Mouse (Mus musculus): ENCODE results near the gene Emc8. TPM values are rescaled to one million over a fixed set of nuclear protein-coding genes. Genes with fewer than 3 reads are reported as not detected.

Emc8 gene
- total RNA-seq, 2 experiments from 2014 or later: 60.8 to 84.2 TPM

DNA sequence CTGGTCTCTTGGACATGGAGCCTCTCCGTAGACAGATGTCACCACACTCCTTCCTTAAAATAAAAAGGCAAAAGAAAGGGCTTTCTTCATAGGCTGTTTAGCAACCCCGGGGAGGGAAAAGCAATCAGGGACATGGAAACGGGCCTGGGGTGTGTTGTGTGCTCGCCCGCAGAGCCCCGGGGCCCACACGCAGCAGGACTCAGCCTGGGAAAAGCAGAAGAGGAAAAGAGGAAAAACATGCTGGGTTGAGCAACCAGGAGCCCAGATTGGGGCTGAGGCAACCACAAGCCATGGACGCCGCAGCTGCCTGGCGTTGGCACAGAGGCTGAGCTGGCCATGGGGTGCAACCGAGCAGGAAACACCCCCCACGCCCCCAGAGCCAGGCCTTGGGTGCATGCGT is 17.7 kb upstream of the Emc8 start:
- DNase-seq (ENCODE audit: low spot score in 2 of 2): no peak

- no peak for DNase-seq (ENCODE audit: low spot score in 2 of 2)
Measured at GRCm38 (mm10) chr8:120685591-120685990, 17.2 kb upstream of the Emc8 start.

GRCm38 (mm10) chr8:120685097-120685496 is 16.7 kb upstream of the Emc8 start:
- DNase-seq (ENCODE audit: low spot score in 2 of 2): peak in 1 of 2 experiments; percentile 57

DNA sequence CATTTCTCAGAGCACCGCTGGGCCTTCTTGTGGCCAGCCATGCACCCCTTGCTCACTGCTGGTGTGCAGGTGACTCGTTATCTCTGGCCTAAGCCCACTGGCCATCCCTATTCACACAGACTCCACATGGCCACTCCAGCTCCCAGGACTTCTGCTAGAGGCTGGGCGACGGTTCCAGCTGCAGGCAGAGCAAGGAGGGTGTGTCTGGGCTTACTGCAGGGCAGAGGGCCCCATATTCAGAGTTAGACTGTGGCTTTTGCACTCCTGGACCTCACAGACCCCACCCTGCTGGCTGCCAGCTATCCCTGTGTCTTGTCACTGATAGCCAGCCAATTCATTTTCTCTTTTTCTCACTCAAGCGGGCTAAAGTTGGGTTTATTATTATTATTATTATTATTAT is 15.7 kb upstream of the Emc8 start:
- no peak for DNase-seq (ENCODE audit: low spot score in 2 of 2)

DNA sequence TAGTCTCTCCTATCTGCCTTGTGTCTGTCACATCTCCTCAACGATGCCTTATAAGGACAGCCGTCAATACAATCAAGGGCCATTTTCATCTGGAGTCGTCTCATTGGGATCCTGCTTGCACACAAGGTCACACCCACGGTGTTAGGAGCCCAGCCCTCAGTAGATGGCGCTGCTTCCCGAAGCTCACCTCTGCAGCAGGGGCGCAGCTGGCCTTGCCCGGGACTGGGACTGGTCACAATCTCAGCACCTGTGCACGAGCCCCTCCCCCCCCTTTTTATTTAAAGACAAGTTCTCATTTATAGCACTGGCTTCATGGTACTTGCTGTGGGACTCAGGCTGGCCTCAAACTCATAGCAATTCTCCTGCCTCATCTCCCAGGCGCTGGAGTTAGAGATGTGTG is 15.2 kb upstream of the Emc8 start:
- DNase-seq (ENCODE audit: low spot score in 2 of 2): peak in 1 of 2 experiments; percentile 72

GRCm38 (mm10) chr8:120681113-120681512 is 12.7 kb upstream of the Emc8 start:
- DNase-seq (ENCODE audit: low spot score in 2 of 2): peak in 1 of 2 experiments; percentile 38

DNA sequence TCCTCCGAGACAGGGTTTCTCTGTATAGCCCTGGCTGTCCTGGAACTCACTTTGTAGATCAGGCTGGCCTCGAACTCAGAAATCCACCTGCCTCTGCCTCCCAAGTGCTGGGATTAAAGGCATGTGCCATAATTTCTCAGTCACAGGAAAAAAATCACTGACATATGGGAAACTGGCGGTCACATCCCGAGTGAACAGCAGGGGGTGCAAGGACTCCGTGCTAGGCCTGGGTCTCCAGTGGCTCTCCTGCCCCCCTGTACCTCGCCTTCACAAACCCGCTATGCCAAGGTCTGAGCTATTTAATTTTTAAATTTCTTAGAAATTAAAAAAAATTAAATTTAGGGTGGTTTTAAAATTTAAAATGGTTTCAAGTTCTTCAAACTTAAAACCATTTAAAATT is 12.0 kb upstream of the Emc8 start:
- peak in 1 of 2 experiments; percentile 59 for DNase-seq (ENCODE audit: low spot score in 2 of 2)

DNA sequence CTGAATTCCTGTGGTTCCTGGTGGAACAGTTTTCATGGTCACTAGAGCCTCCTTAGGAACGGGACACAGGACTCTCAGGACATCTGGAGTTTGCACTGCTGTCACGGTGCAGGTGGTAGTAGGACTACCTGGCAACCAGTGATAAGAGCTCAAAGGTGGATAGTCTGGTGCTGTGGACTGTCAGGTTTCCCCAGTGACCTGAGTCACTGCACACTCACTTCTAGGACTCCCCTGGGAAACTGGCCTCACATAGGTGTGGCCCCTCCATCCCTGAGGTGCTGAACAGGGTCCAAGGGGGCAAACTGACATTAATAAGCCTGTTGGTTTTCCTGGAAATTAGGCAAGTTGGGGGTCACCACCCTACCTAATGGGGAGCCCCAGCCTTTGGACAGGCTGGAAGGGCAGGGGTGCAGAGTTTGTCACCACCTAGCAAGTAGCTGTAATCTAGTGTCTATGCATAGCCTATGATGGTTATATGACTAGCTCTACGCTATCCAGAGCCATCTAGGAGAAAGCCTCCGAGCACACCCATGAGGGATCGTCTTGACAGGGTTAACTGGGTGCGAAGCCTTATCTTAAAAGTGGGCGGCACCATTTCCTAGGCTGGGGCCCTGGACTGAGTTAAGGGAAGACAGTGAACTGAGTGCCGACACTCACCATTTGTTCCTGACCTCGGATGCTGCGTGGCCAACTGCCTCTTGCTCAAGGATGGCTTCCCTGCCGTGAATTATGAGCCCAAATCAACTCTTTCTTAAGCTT is 11.4 kb upstream of the Emc8 start:
- DNase-seq (ENCODE audit: low spot score in 2 of 2): no peak

GRCm38 (mm10) chr8:120678447-120678846 is 10.1 kb upstream of the Emc8 start:
- DNase-seq (ENCODE audit: low spot score in 2 of 2): peak; percentile 86 to 88

DNA sequence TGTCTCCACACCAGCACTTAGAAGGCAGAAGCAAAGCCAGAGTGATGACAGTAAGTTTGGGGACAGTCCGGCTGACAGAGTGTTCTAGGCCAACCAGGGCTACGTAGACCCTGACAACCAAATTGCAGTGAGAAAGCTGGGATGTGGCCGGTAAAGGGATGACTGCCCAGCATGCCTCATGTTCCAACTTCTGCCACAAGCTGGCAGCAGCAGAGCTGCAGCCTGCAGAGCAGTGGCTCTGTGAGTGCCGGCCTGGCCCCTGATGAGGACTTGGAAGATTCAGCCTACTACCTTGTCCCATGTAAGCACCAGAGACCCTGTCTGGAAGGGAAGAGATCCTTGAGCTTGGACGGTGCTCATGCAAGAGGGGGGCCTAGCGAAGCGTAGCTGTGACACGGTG is 7.3 kb upstream of the Emc8 start:
- DNase-seq (ENCODE audit: low spot score in 2 of 2): no peak

- DNase-seq (ENCODE audit: low spot score in 2 of 2): no peak
Measured at GRCm38 (mm10) chr8:120673298-120673697, 4.9 kb upstream of the Emc8 start.

DNA sequence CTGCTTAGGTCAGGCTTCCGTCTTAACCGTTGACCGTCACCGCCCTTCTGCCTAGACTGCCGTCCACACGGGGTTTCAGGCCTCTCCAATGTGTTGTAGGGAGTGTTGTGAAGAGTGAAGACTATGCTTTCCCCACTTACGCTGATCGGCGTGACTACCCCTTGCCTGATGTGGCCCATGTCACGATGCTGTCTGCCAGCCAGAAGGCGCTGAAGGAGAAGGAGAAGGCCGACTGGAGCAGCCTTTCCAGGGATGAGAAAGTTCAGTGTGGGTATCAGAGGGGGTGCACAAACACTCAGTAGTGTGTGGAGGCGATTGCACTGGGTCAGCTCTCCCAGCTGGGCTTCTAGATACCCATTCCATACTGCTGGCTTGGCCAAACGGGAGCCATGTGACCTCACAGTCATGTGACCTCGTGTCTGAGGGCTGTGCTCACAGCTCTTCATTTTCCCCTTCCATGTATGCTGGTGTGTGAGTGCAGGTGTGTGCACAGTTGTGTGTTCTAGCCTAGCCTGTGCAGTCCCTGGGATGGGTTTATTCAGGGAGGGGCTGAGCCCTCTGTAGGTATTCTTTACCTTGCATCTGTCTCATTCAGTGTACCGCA is 4.4 kb upstream of the Emc8 start:
- DNase-seq (ENCODE audit: low spot score in 2 of 2): no peak

DNA sequence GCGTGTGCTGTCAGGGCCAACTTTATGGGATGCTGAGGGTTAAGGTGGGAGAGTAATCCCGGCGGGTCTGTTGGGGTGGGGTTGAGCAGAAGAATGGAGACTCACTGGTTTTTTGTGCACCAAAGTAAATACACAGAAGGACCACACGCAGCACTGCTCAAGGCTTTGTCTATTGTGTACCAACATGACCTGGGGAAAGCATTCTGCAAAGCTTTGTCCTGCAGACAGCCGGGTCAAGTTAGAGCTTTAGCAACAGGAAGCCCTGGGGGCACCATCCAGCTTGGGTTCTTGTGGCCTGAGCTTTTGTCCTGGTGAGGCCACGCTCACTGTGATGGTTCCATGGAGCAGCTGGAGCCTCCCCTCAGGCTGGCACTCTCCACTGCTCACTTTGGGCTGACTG is 3.4 kb upstream of the Emc8 start:
- DNase-seq (ENCODE audit: low spot score in 2 of 2): no peak

DNA sequence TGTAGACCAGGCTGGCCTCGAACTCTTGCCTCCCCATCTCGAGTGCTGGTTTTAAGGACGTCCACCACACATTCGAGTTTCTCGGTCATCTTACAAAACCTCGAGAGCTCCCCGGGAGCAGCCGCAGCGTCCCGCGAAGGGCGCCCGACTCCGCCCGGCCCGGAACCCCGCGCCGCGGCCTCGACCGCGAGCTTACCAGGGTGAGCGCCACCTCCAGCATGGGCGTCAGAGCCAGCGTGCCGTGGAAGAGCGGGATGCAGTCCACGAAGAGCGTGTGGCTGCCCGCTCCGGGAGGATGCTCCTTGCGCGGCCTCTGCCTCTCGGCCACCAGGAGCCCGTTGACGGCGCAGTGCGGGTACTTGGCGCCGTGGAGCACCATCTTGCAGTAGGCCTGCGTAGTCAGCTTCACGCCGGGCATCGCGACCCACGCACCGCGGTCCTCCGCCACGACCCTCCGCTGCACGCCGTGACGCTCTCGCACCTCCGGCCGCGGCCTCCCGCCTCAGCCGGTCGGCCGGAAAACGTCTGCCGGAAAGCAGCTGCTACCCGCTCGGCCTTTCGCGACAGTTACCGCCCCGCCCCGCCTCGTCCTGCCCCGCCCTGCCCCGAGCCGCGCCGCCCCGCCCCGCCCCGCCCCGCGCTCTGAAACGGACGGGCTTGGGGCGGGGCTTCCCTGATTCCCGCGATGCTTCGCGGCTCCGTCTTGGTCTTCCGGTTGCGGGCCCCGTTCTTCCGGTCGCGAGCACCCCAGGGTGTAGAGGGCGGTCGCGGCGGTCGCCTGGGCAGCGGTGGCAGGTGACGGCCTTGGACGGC is 606 bp downstream of the Emc8 start, which contains the start of the genes Gm27021 and Cox4i1:
Gene Gm27021 (minus strand): TSS at position 519 of the 813 bp plus-strand sequence.
Gene Cox4i1 (plus strand): TSS at position 662 of the 813 bp plus-strand sequence.
- peak; percentile 90 to 94 for DNase-seq (ENCODE audit: low spot score in 2 of 2)

- DNase-seq (ENCODE audit: low spot score in 2 of 2): no peak
Measured at GRCm38 (mm10) chr8:120666807-120667470, 1.4 kb downstream of the Emc8 start.

DNA sequence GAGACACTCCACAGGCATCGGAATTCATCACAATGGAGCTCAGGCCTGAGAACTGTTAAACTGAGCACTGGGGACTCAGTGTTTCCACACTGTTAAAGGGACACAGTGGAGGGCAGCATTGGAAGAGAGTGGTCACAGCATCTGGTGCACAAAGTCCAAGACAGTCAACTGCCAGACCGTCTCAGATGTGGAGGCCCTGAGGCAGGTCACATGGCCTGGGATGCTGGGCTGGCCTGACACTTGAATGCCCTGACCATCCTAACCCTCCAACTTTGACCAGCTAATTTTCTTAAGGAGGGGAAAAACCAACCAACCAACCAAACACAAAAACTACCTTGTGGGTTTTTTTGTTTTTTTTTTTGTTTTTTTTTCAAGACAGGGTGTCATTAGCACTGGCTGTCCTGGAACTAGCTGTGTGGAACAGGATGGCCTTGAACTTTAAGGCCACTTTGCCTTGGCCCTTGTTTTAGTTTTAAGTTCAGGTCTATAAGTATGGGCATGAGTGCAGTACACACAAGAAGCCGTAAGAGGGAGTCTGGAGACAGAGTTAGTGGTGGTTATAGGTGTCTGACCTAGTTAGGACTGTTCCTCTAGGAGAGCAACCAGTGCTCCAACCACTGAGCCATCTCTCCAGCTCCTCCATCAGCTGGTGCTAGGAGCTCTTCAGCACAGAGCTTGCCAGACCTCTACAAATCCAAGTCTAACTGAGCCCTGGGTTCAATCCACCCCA is 2.5 kb downstream of the Emc8 start:
- no peak for DNase-seq (ENCODE audit: low spot score in 2 of 2)

DNA sequence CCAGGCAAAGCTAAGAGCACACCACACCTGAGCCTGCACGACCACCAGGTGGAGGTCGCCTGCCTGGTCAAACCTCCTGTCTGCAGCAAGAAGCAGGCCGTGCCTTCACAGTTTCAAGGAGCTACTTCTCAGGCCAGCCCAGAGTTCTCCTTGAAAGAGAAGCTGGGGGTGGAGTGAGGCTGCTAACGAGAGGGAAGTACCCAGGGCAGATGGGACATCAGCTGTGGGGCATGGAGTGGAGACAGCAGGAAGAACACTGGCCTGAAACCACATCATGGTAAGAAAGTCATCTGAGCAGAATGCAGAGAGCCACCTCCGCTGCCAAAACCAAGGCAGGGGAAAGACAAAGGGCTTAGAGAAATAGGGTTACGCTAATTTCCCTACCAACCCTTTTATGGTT is 3.8 kb downstream of the Emc8 start:
- DNase-seq (ENCODE audit: low spot score in 2 of 2): no peak

GRCm38 (mm10) chr8:120657415-120657814 is 11.0 kb downstream of the Emc8 start:
- no peak for DNase-seq (ENCODE audit: low spot score in 2 of 2)

DNA sequence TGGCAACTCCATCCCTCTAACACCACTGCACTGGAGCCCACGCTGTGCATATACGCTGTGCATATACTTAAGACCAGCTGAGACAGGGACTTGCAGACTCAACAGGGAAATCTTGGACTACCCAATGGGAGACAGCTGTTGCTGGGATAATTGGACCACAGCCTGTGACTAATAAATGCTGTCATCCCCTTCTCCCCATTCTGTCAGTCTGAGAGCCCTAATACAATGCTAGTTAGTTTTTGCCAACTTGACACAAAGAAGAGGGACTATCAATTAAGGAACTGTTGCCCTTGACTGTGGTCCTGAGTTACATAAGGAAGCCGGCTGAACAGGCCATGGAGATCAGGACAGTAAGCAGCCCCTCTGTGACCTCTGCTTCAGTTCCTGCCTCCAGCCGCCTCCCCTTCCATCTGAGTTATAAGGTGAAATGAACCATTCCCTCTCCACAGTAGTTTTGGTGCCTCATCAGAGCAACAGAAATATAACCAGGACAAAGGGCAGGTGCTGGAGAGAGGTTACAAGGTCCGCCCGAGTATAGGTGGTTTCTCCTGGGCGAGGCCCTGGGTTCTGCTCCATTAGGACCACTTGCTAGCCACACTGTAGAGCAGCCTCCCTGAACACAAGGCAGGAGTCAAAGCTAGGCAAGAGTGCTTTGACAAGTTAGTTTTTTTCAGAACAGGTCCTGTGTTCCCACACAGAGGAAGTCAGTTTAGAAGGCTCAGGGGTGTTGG is 11.9 kb downstream of the Emc8 start:
- DNase-seq (ENCODE audit: low spot score in 2 of 2): no peak

GRCm38 (mm10) chr8:120647532-120647931 is 20.8 kb downstream of the Emc8 start, which contains the start of gene 1190005I06Rik:
TSS of gene 1190005I06Rik (minus strand) at chr8:120647632.
- no peak for DNase-seq (ENCODE audit: low spot score in 2 of 2)

All from gastrocnemius, postnatal 4 days (tissue).